Mouse (Mus musculus): ENCODE results near the gene Apln.

Apln gene

GRCm38 (mm10) chrX:48034144-48035113 lies at the start of gene Apln:
Gene Apln, minus strand, starts transcription at chrX:48034853.
- peak; percentile 43 for DNase-seq

GRCm38 (mm10) chrX:48082364-48082763 lies 47.7 kb upstream of the Apln start:
- no peak for DNase-seq

GRCm38 (mm10) chrX:48076806-48077425 lies 42.3 kb upstream of the Apln start:
- DNase-seq: peak; percentile 37

- no peak for DNase-seq
These were observed 40.0 kb upstream of the Apln start for GRCm38 (mm10) chrX:48074691-48075090.

GRCm38 (mm10) chrX:48072401-48072800 lies 37.7 kb upstream of the Apln start:
- DNase-seq: no peak

- no peak for DNase-seq
These were observed 37.3 kb upstream of the Apln start for GRCm38 (mm10) chrX:48071961-48072360.

GRCm38 (mm10) chrX:48066891-48067290 lies 32.2 kb upstream of the Apln start:
- no peak for DNase-seq

- DNase-seq: no peak
These were observed 29.7 kb upstream of the Apln start for GRCm38 (mm10) chrX:48064166-48064853.

GRCm38 (mm10) chrX:48062481-48062880 lies 27.8 kb upstream of the Apln start:
- no peak for DNase-seq

- DNase-seq: peak; percentile 49
These were observed 19.7 kb upstream of the Apln start for GRCm38 (mm10) chrX:48054186-48055015.

GRCm38 (mm10) chrX:48053743-48054142 lies 19.1 kb upstream of the Apln start:
- DNase-seq: no peak

- no peak for DNase-seq
These were observed 11.7 kb upstream of the Apln start for GRCm38 (mm10) chrX:48046315-48046714.

GRCm38 (mm10) chrX:48044261-48044660 lies 9.6 kb upstream of the Apln start:
- DNase-seq: no peak

GRCm38 (mm10) chrX:48042748-48043147 lies 8.1 kb upstream of the Apln start:
- no peak for DNase-seq

- DNase-seq: no peak
These were observed 5.7 kb upstream of the Apln start for GRCm38 (mm10) chrX:48040379-48040778.

GRCm38 (mm10) chrX:48033766-48034143 lies 898 bp downstream of the Apln start:
- DNase-seq: peak; percentile 20

- DNase-seq: peak; percentile 41
These were observed 1.6 kb downstream of the Apln start for GRCm38 (mm10) chrX:48033024-48033423.

GRCm38 (mm10) chrX:48031866-48032265 lies 2.8 kb downstream of the Apln start:
- DNase-seq: no peak

GRCm38 (mm10) chrX:48030593-48030992 lies 4.1 kb downstream of the Apln start:
- DNase-seq: peak; percentile 25

GRCm38 (mm10) chrX:48022811-48023210 lies 11.8 kb downstream of the Apln start:
- DNase-seq: no peak

GRCm38 (mm10) chrX:48019940-48020339 lies 14.7 kb downstream of the Apln start:
- peak; percentile 81 for DNase-seq

- DNase-seq: no peak
These were observed 15.3 kb downstream of the Apln start for GRCm38 (mm10) chrX:48019359-48019758.
